Mouse (Mus musculus): ENCODE results near the gene Slc1a3.

Slc1a3 gene

DNA sequence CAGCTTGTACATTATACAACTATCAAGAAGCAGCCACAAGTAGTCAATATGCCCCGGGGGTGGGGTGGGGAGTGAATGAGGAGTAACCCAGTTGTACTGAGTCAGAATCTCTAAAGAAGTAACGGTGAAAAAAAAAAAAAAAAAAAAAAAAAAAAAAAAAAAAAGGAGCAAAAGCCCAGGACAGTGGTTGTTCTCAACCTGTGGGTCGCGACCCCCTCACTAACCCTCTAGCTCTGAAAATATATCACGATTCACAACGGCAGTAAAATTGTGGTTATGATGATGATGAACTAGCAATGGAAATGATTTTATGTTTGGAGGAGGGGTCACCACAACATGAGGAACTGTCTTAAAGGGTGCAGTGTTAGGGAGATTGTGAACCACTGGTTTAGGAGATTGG, 108.2 kb downstream of the Slc1a3 start:
- no peak for DNase-seq

GRCm38 (mm10) chr15:8601312-8602146, 109.0 kb downstream of the Slc1a3 start:
- no peak for DNase-seq

GRCm38 (mm10) chr15:8596375-8596900, 114.1 kb downstream of the Slc1a3 start:
- no peak for DNase-seq

DNA sequence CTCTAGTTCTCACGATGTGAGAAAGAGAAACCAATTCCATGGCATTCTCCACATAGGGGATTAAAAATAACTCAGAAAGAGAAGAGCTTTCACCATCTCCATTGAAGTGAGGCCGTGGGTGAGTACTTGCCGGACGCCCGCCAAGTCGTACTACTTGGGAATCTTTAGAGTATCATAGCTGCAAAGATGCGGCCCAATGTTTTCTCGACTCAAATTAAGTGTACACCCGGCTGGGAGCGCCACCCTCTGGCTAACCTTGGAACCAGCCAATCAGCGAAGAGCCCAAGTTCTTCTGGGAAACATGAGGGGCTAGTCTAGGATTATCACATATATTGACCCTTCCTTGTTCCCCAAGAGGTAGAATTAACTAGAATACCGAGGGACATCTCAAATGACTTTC, 115.3 kb downstream of the Slc1a3 start:
- no peak for DNase-seq

DNA sequence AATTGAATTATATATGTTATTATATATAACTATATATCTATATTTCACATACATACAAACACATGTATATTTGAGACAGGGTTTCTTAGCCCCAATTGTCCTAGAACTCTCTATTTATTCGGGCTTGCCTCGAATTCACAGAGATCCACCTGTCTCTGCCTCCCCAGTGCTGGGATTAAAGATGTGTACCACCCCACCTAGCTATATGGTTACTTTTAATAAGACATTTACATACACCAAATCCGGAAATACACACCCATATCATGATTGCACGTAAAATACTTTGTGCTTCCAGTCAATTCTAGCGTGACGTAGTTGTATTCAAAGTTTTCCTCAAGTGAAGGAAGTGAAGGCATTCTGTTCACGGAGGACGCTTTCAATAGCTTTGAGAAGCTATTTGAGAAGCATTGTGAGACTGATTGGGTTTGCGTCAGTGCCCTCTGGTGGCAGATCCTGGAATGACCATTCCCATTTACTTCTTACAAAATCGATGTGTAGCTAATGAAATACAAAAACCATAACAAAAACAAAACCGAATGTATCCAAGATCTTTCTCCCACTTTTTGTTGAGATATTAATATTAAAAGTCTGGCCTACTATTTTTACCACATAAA, 121.0 kb downstream of the Slc1a3 start:
- peak; percentile 71 for DNase-seq

GRCm38 (mm10) chr15:8588065-8588464, 122.5 kb downstream of the Slc1a3 start:
- DNase-seq: no peak

DNA sequence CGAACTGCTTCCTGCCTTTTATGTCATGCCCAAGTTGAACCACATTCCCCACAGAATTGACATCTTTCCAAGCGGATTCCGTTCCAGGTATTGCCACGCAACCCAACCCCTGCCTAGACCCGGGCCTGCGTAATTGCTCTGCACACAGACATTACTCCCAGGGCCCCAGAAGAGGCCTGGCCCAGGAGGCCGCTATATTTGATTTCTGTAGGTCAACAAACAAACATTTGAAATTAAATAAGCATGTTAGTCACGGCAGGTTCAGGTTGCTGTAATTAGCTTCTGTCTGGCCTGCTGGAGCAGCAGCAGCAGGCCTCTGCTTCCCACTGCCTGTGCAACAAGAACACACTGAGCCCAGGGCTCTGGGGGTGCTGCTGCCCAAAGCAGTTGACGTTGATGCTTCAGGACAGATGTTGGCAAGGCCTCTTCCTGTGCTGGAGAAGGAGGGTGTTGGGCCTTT, 123.7 kb downstream of the Slc1a3 start:
- no peak for DNase-seq

Measured in liver (tissue).